Mouse (Mus musculus): ENCODE results near the gene Mrc1.

Gene Mrc1

DNA sequence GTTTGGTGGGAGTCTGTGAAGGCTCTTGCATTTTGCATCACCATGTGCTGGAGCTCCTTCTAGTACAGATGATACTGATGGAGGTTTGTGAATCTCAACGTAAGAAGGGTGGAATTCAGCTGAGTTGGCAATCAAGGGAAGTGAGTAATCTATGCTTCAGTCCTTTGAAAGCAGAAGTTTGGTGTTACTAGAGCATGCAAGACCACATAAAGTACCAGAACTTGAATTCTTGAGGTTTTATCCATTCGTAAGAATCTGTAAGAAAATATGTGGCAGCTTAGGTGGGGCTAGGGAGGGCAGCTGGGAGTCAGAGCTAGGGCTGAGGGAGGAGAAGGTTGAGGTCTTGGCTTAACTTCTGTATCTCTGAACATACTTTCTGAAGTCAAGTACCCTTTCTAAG, 15.5 kb downstream of the Mrc1 start:
- no peak for DNase-seq

DNA sequence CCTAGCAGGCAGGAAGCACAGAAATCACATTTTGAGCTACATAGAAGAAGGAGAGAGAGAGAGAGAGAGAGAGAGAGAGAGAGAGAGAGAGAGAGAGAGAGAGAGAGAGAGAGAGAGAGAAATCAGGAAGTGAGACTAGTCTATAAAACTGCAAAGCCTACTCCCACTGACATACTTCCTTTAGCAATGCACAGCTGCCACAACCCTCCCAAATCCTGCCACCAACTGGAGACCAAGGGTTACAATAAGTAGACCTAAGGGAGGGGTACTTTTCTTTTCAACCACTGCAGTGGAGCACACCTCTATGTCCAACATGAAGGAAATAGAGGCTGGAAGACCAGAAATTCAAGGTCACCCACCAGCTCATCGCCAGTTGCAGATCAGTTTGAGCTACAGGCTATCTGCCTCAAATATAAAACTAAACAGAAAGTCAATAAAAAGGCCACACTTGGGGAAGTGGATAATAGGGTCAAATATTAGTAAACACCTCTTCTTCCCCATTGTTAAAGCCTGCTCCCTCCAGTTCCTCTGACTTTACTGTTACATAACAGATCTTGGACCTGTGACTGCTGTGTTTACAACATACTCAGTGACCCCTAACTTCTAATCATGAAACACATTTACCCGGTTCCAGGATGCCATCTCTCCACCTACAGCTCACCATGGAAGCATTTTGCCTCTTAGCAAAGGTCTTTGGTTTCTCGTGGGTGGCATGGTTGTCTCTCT, 20.8 kb downstream of the Mrc1 start:
- no peak for DNase-seq

DNA sequence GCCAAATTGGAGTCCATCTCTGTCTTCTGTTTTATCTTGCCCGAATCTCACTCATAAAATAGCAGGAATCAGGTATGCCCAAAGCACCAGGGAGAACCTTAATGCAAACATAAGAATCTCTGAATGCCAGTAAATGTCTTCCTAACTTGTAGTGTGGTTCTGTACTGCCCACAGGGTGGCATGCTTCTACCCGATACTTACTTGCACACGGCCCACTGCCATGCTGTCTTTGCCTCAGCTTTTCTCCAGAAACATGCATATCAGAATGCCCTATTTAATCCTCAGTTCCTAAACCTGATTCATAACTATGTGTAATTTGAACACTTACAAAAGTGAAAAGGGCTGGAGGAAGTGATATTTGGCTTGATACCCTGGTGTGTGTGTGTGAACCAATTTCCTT, 22.7 kb downstream of the Mrc1 start:
- DNase-seq, result no peak

GRCm38 (mm10) chr2:14258345-14258850, 29.2 kb downstream of the Mrc1 start:
- DNase-seq, result no peak

- no peak for DNase-seq
These were observed 32.9 kb downstream of the Mrc1 start for GRCm38 (mm10) chr2:14262090-14262489.

- DNase-seq, result no peak
These were observed 40.0 kb downstream of the Mrc1 start for GRCm38 (mm10) chr2:14269160-14269559.

DNA sequence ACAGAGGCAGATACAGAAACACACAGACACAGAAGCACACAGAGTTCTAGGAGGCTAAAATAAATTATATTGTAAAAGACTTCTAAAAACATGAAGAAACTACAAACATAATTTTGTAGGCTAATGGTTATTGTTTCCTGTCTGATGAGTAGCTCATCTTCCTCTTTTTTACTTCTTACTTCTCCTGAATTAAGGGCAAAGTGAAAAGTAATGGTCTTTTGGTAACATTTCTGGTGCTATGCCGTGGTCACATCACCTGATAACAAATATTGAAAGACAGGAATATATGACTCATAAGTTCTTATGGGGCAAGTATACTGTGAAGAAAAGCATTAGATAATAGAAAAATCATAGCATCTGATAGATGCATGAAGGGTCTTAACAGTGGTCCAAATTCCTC, 42.9 kb downstream of the Mrc1 start:
- no peak for DNase-seq

GRCm38 (mm10) chr2:14275796-14276195, 46.6 kb downstream of the Mrc1 start:
- DNase-seq, result no peak

DNA sequence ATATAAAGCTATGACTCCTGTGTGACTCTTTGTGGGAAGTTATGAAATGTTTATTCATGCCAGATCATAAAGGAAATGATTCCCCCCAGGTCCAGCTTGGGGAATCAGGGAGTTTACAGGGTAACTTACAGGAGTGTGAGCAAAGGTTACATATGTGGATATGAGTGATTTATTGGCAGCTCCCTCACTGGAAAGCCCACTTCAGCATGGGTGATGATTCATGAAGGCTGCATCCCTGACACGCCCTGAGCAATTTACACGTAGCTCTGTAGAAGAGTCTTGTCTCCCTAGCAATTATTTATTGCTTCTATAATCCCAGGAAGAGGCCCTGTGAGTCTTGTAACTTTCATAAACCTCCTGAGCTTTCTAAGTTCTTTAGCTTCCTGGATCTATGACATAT, 50.1 kb downstream of the Mrc1 start:
- DNase-seq, result no peak

DNA sequence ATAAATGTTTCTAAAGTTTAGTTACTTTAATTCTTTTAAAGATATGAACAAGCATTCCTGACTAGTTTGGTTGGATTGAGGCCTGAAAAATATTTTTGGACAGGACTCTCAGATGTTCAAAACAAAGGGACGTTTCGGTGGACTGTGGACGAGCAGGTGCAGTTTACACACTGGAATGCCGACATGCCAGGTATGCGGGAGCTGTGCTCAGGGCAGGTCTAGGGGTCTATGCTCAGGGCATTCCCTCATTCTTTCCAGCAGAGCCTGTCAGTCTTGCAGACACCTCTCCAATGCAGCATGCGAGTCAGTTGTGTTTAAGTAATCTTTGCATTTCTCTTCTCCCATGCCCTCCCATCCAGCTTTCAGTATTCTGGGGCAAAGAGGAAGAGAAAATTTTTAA, 50.6 kb downstream of the Mrc1 start:
- DNase-seq, result no peak

DNA sequence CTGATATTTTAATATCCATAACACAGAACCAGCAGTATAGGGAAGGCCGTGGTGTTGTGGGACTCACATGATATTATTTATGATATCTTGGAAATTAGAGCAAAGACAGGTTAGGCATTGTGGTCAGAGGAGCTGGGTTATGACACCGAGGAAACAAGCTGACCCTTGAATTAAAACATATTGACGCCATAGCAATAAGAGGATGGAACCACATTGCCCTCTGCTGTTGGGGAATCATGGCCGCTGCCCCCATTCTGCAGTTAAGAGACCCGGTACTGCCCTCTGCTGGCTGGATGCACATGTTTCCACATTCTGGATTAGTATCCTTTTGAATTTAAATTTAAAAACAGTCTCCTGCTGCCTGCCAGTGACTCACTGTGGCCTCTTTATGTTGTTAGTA, 66.1 kb downstream of the Mrc1 start:
- DNase-seq, result peak; percentile 88

DNA sequence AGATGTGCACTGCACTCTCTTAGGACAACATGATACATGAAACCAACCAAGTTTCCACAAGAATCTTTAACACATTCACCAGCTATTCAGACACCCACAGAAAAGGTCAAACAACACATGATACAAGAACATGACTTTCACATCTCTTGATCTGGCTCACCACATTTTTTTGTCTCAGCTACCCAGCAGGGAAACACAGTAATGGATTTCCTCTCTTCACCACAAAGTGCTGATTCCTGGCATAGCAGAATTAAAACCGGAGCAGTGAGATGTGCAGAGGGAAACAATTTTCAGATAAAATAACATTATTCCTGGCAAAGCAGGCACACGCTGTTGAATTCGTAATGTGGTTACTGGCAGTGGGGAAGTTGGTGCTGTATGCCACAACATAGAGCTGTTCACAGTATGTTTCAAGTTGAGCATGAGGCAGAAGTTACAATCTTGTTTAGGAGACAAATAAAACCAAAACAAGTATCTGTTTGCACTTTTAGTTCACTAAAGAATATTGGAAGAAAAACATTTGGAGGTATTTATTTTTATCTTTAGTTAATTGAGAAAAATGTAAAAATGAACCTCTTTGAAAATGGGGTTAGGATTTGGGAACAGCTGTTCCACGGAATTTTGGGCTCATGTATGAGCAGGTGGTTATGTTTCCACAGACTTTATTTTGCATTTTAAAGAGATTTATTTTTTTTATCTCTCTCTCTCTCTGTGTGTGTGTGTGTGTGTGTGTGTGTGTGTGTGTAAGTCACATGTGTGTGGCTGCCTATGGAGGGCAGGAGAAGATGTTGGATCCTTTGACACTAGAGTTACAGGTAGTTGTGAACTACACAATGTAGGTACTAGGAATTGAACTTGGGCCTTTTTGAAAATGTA, 83.6 kb downstream of the Mrc1 start:
- peak; percentile 29 for DNase-seq

DNA sequence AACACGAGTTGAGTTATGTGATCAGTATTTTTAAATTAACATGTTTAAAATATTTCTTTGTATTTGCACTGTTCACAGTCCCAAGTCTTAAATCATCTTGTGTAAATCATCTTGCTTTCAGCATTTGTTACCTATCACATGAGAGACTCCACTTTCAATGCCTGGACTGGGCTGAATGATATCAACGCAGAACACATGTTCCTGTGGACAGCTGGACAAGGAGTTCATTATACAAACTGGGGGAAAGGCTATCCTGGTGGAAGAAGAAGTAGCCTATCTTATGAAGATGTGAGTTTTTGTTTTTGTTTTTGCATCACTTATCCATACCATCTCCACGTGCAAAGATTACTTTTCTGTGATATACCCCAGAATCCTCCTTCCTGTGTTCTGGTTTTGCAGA, 85.9 kb downstream of the Mrc1 start:
- no peak for DNase-seq

- peak; percentile 51 for DNase-seq
These were observed 112.6 kb downstream of the Mrc1 start for GRCm38 (mm10) chr2:14341652-14342308.

DNA sequence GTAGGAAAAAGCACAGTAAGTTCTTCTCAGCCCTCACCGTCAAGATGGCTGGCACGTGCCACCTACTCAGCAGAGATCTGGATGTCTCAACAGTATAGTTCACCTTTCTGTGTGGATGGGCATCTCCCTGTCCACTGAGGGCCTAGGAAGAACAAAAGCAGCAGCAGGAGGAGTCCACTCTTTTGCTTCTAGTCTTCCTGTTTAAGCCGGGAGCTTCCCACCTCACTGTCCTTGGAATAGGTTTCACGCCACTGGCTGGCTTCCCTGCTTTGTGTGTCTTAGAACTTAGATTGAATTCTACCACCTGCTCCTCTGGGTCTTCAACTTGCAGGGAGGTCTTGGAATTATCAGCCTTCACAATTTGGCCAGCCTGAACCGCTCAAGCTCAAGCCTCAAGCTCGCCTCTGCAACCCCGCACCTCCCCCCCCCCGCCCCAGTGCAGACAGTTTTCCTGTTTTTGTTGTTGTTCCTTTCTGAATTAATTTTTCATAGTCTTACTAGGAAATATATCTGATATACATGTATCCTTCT, 113.2 kb downstream of the Mrc1 start:
- peak; percentile 3 for DNase-seq
